Mouse (Mus musculus) heart, embryonic 15.5 days (tissue): Measurements from ENCODE around the gene Pgpep1. TPM values are rescaled to one million over a fixed set of nuclear protein-coding genes. Genes with fewer than 3 reads are reported as not detected.

Source experiments
- ATAC-seq: fragments of 200-750 bp; cut with Nextera tagmentation; replicated peaks from 2 replicates; pipeline ENCODE4 v1.8.0; 2017; ENCODE audit warnings: low read depth, moderate TSS enrichment; ENCODE audit not compliant: insufficient number of reproducible peaks, insufficient read depth, low FRiP score
- H3K27ac ChIP-seq: fragments of 300-500 bp; sonication (generic); 2 replicates; pipeline ENCODE4 v1.5.1; 2015; ENCODE audit warnings: mild to moderate bottlenecking, inconsistent platforms
- H3K27me3 ChIP-seq: fragments of 300-500 bp; sonication (generic); 2 replicates; pipeline ENCODE4 v1.6.1; 2015; ENCODE audit warnings: inconsistent platforms
- H3K36me3 ChIP-seq: fragments of 300-500 bp; sonication (generic); 2 replicates; pipeline ENCODE4 v1.6.1; 2015; ENCODE audit warnings: mild to moderate bottlenecking, inconsistent platforms
- H3K4me1 ChIP-seq: fragments of 300-500 bp; sonication (generic); replicated peaks from 2 replicates; pipeline ENCODE4 v1.6.1; 2015; ENCODE audit warnings: inconsistent platforms
- H3K4me2 ChIP-seq: fragments of 300-500 bp; sonication (generic); 2 replicates; pipeline ENCODE4 v1.6.1; 2015; ENCODE audit warnings: inconsistent platforms, mild to moderate bottlenecking, moderate library complexity
- H3K4me3 ChIP-seq: fragments of 300-500 bp; sonication (generic); 2 replicates; pipeline ENCODE4 v1.5.1; 2015; ENCODE audit warnings: mild to moderate bottlenecking, inconsistent platforms
- H3K9ac ChIP-seq: fragments of 300-500 bp; sonication (generic); 2 replicates; pipeline ENCODE4 v1.6.1; 2015; ENCODE audit warnings: mild to moderate bottlenecking, inconsistent platforms
- H3K9me3 ChIP-seq: fragments of 300-500 bp; sonication (generic); replicated peaks from 2 replicates; pipeline ENCODE4 v1.6.1; 2016; ENCODE audit warnings: inconsistent platforms
- WGBS: fragments of 180-500 bp; shearing (Covaris S2); methylation state at CpG from one replicate; pipeline ENCODE4 v1.1.7; 2015; ENCODE audit warnings: mixed read lengths; 5-methylcytosine and 5-hydroxymethylcytosine counted together
- polyA plus RNA-seq: library from polyadenylated mRNA; unstranded; fragments of >200 nt; fragmentation: Nextera tagmentation; extraction: Ambion mirVana; gene quantifications from 2 replicates; pipeline ENCODE4 v1.2.1, GENCODE M21; 2015

Pgpep1 gene
- polyA plus RNA-seq, 1 experiment from 2014 or later: 32.2 TPM

GRCm38 (mm10) chr8:70605871-70606779, 54.1 kb downstream of the Pgpep1 start:
- ATAC-seq: no peak
- no peaks in the 10 kb centered on the region for H3K36me3 ChIP-seq
- H3K27ac ChIP-seq: no peak overlapping the region
- peaks cover 52% of the 10 kb centered on the region for H3K4me1 ChIP-seq
- 81% methylated on average over 9 of the region's 9 CpGs for WGBS
- no peak overlapping the region for H3K4me3 ChIP-seq
- H3K4me2 ChIP-seq: no peak overlapping the region
- H3K27me3 ChIP-seq: no peaks in the 10 kb centered on the region
- H3K9me3 ChIP-seq: no peaks in the 10 kb centered on the region
- H3K9ac ChIP-seq: no peak overlapping the region

DNA sequence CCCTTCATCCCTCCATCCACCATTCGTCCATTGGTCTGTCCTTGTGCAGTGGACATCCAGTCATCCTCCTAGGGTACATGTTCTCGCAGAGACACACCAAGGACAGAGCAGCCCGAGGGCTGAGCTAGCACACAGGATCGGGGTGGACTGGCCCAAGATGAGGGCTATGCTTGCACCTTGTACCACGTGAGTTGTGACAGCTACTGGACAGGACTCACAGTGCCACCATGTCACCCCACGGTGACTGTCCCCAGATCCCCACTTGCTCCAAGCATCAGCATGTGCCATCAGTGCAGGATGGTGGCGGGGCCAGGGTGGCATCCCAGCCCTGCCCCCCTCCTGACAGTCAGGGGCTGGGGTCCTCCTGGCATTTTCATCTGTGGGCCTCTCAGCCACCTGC, 55.6 kb downstream of the Pgpep1 start:
- Histone ChIP-seq H3K36me3 (no peaks in the 10 kb centered on the region), H3K27ac (no peak overlapping the region), H3K4me3 (no peak overlapping the region), H3K4me1 (peaks cover 51% of the 10 kb centered on the region), H3K4me2 (no peak overlapping the region), H3K9me3 (no peaks in the 10 kb centered on the region), H3K9ac (no peak overlapping the region), H3K27me3 (no peaks in the 10 kb centered on the region)
- ATAC-seq: no peak
- 85% methylated on average over 7 of the region's 7 CpGs for WGBS

DNA sequence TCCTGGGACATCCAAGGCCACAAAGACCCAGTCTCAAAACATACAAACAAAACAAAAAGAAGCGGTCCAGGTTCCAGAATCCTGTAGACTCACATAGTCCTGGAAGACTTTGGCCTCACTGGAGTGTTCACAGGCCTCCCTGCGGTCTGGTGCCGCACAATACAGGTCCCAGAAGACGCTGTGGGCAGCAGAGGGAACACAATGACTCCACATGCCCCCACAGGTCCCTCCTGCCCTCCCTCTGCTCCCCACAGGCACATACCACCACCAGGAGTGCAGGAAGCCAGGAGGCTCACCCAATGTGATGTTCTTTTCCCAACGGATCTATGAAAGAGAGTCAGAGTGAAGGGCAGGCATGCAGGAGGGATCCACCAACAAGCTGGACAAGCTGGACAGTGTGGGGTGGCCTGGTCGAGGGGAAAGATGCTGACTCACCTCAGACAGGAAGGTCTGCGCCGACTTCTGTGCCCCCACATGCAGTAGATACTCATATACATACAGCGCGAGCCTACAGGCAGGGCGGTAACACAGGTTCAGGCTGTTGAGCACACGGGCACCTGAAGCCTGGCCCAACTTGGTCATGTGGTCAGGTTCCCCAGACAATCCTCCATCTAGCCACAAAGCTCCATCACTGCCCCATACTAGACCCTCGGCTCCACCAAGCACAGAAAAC, 57.9 kb downstream of the Pgpep1 start:
- Histone ChIP-seq H3K9me3 (no peaks in the 10 kb centered on the region), H3K4me3 (no peak overlapping the region), H3K9ac (no peak overlapping the region), H3K4me2 (no peak overlapping the region), H3K27me3 (0 out of 2 replicates have a peak, but pooled peaks cover 2% of the 10 kb centered on the region), H3K4me1 (peaks cover 50% of the 10 kb centered on the region), H3K27ac (no peak overlapping the region), H3K36me3 (no peaks in the 10 kb centered on the region)
- WGBS: 93% methylated on average over 13 of the region's 13 CpGs
- ATAC-seq: no peak

DNA sequence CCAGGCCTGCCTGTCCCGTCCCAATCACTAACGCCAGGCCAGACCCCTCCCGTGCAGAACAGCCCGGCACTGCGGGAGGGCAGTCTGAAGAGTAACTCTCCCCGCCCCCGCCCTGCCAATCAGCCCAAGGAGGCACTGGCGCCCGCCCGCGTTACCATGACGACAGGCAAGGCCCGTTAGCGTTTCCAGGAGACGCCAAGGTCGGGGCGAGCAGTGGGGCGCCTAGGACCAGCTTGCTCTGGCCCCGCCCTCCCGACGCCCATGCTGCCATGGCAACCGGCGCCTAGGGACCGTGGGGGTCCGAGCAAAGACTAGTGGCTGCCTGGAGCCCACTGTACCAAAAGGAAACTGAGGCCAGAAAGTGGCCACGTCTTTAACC, 58.9 kb downstream of the Pgpep1 start:
- ATAC-seq: peak; percentile 36; the same call in 1 of the 2 replicates
- Histone ChIP-seq H3K4me1 (peaks cover 45% of the 10 kb centered on the region), H3K9me3 (no peaks in the 10 kb centered on the region), H3K4me3 (peak overlapping the region; percentile 27), H3K4me2 (peak overlapping the region; percentile 58), H3K36me3 (peaks cover under 1% of the 10 kb centered on the region; the same call in 1 of the 2 replicates), H3K27me3 (0 out of 2 replicates have a peak, but pooled peaks cover 2% of the 10 kb centered on the region), H3K9ac (no peak overlapping the region; the same call in 1 of the 2 replicates), H3K27ac (peak overlapping the region; percentile 44)
- 3% methylated on average over 26 of the region's 26 CpGs for WGBS

- H3K36me3 ChIP-seq: peaks cover 6% of the 10 kb centered on the region; the same call in 1 of the 2 replicates
- peak overlapping the region; percentile 27 for H3K4me3 ChIP-seq
- H3K4me1 ChIP-seq: peaks cover 44% of the 10 kb centered on the region
- H3K27ac ChIP-seq: peak overlapping the region; percentile 44
- no peak for ATAC-seq
- no peaks in the 10 kb centered on the region for H3K9me3 ChIP-seq
- WGBS: 25% methylated on average over 10 of the region's 10 CpGs
- no peak overlapping the region for H3K9ac ChIP-seq
- H3K27me3 ChIP-seq: 0 out of 2 replicates have a peak, but pooled peaks cover 2% of the 10 kb centered on the region
- H3K4me2 ChIP-seq: peak overlapping the region; percentile 58
These were observed 59.5 kb downstream of the Pgpep1 start for GRCm38 (mm10) chr8:70600473-70601270.

- Histone ChIP-seq H3K9ac (no peak overlapping the region), H3K4me3 (no peak overlapping the region), H3K9me3 (no peaks in the 10 kb centered on the region), H3K4me1 (peaks cover 53% of the 10 kb centered on the region), H3K4me2 (no peak overlapping the region), H3K36me3 (peaks cover 7% of the 10 kb centered on the region; the same call in 1 of the 2 replicates), H3K27me3 (0 out of 2 replicates have a peak, but pooled peaks cover 2% of the 10 kb centered on the region), H3K27ac (no peak overlapping the region)
- no peak for ATAC-seq
- WGBS: 81% methylated on average over 12 of the region's 12 CpGs
These were observed 60.5 kb downstream of the Pgpep1 start for GRCm38 (mm10) chr8:70599507-70600290.

DNA sequence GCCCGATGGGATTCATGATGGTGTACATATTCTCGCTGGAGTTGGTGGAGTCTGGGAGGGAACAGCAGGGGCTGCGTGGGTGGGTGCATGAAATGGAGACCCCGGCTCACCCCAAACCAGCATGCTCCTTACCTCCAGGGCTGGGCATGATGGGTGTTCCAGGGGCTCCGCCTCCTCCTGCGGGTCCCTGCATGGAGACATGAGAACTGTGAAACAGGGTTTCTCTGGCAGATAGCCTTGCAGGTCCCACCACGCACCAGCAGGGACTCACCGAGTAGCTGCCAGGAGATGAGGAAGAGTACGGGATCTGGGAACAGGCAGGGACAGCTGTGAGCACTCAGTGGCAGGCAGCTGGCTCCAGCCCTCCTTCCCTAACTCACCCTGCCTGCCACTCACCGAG, 61.5 kb downstream of the Pgpep1 start:
- no peak overlapping the region for H3K27ac ChIP-seq
- ATAC-seq: no peak
- 0 out of 2 replicates have a peak overlapping the region, but pooled peaks have one; percentile 66 for H3K9ac ChIP-seq

GRCm38 (mm10) chr8:70598283-70598682, 61.9 kb downstream of the Pgpep1 start:
- H3K4me2 ChIP-seq: peak overlapping the region; percentile 83
- peak overlapping the region; percentile 66 for H3K9ac ChIP-seq
- H3K4me3 ChIP-seq: peak overlapping the region; percentile 56
- ATAC-seq: peak; percentile 18; the same call in 1 of the 2 replicates
- H3K27me3 ChIP-seq: 0 out of 2 replicates have a peak, but pooled peaks cover 2% of the 10 kb centered on the region
- H3K9me3 ChIP-seq: no peaks in the 10 kb centered on the region
- H3K36me3 ChIP-seq: peaks cover 7% of the 10 kb centered on the region; the same call in 1 of the 2 replicates
- peak overlapping the region; percentile 41 for H3K27ac ChIP-seq
- H3K4me1 ChIP-seq: peaks cover 63% of the 10 kb centered on the region
- WGBS: 11% methylated on average over 29 of the region's 29 CpGs

More for the DNA sequence above, 61.5 kb downstream of the Pgpep1 start:
- WGBS: 26% methylated on average over 10 of the region's 10 CpGs
- Histone ChIP-seq H3K4me3 (peak overlapping the region; percentile 56), H3K9me3 (no peaks in the 10 kb centered on the region), H3K36me3 (peaks cover 7% of the 10 kb centered on the region; the same call in 1 of the 2 replicates), H3K27me3 (0 out of 2 replicates have a peak, but pooled peaks cover 2% of the 10 kb centered on the region), H3K4me2 (peak overlapping the region; percentile 83), H3K4me1 (peaks cover 59% of the 10 kb centered on the region)

DNA sequence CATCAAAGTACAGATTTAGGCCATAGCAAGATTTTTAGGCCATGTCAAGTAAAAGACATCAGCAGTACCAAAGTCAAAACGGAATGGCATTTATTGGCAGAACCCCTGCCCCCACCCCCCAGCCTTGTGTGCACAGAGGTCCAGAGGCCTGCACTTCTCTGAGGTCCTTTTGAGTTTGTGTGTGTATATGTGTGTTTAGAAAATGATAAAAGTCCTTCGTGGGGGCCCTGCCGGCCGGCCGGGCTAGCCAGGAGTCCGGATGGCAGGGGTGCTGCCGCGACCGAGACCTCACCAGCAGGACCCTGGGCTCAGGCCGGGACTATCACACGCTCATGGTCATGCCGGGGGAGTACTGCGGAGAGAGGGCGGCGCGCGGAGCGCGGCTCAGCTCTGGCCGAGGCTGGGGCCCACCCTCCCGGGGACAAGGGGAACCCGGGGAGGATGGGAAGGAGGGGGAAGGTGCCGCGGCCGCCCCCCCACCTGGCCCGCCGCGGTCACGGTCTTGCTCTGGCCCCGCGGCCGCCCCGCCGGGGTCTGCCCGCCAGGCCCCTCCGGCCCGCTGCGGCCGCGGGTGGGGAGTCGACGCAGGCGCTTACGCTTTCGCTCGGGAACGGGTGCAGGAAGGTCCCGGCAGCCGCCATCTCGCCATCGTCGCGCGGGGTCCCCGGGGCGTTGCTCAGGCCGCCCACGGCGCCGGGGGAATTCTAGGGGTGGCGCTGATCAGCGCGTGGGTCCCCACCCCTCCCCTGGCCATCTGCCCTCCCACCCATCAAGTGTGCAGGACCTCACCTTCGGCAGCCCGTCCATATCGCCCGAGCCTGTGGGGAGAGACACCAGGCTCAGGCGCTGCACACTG, 62.5 kb downstream of the Pgpep1 start:
- Histone ChIP-seq H3K27me3 (0 out of 2 replicates have a peak, but pooled peaks cover 2% of the 10 kb centered on the region), H3K9me3 (no peaks in the 10 kb centered on the region), H3K4me1 (peaks cover 69% of the 10 kb centered on the region), H3K4me3 (peak overlapping the region; percentile 56), H3K4me2 (peak overlapping the region; percentile 83), H3K36me3 (peaks cover 7% of the 10 kb centered on the region; the same call in 1 of the 2 replicates), H3K9ac (peak overlapping the region; percentile 66), H3K27ac (peak overlapping the region; percentile 41)
- WGBS: 22% methylated on average over 50 of the region's 68 CpGs
- ATAC-seq: no peak
